In the genomic region with DNA sequence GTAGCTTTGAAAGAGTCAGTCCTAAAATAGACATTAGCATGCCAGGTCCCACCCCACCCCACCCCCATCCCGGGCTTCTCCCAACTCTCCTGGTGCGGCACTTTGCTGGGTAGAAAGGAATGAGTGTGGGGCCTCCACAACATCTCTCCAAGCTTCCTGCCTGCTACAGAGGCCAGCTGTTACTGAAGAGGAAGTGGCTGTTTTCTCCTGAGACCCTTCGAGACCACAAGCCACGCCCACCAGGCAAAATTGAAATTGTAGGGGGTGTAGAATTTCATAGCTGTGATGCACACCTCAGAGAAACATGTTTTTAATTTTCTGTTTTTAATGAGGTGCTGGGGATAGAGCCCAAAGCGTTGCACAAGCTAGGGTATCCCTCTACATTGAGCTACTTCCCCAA, we compare ENCODE assay signal across 15 mouse cellular contexts. TPM values are rescaled to one million over a fixed set of nuclear protein-coding genes. Genes with fewer than 3 reads are reported as not detected.
DNase-seq lines count a peak whose midpoint lies in the region; ATAC-seq and TF ChIP-seq lines count a peak whose summit lies in the region.
"Had no signal": no experiment of that assay in that cellular context is flagged by ENCODE, and none has a peak within 500 bp of the region (broad histone marks: within the 10 kb centered on the region; RNA-seq: fewer than 3 reads in every experiment).

No protein-coding gene starts in this region.

- TF ChIP-seq POLR2A in MEL (IDR thresholded peaks at IDR 0.05; ENCODE audit: control insufficient read depth in 1 of 2, insufficient read depth in 1 of 2, low read depth in 1 of 2, low read length in 2 of 2, poor library complexity in 1 of 2) = no peak

- TF ChIP-seq CTCF in MEL (IDR thresholded peaks at IDR 0.05 in 2 of 3, conservative IDR thresholded peaks at IDR 0.05 in 1 of 3; ENCODE audit: control insufficient read depth in 1 of 3, insufficient read depth in 1 of 3, low read depth in 2 of 3, low read length in 3 of 3, poor library complexity in 1 of 3, severe bottlenecking in 1 of 3) = no peak
- no peak for TF ChIP-seq CTCF in forebrain, postnatal 0 days (IDR thresholded peaks at IDR 0.05; ENCODE audit: low read depth)

- H3K9ac ChIP-seq in MEL (ENCODE audit: control insufficient read depth, low read depth, low read length, poor library complexity, severe bottlenecking) = no peak overlapping the region
- no peak overlapping the region for H3K9ac ChIP-seq in limb, embryonic 12.5 days (replicated peaks)
- no peak overlapping the region for H3K9ac ChIP-seq in forebrain, postnatal 0 days
- H3K9ac ChIP-seq: hindbrain, embryonic 13.5 days; liver, embryonic 13.5 days; neural tube, embryonic 13.5 days had no signal

- no peak for TF ChIP-seq RAD21 in MEL (IDR thresholded peaks at IDR 0.05; ENCODE audit: low read depth, low read length)

- no peaks in the 10 kb centered on the region for H3K9me3 ChIP-seq in MEL (replicated peaks; ENCODE audit: insufficient read depth, low read length)
- no peaks in the 10 kb centered on the region for H3K9me3 ChIP-seq in limb, embryonic 12.5 days
- H3K9me3 ChIP-seq in forebrain, postnatal 0 days (ENCODE audit: low read length) = no peaks in the 10 kb centered on the region
- H3K9me3 ChIP-seq: hindbrain, embryonic 13.5 days; liver, embryonic 13.5 days; midbrain, embryonic 10.5 days; neural tube, embryonic 13.5 days had no signal

- no peak overlapping the region for H3K4me2 ChIP-seq in limb, embryonic 12.5 days
- H3K4me2 ChIP-seq in forebrain, postnatal 0 days (ENCODE audit: low read depth) = no peak overlapping the region
- H3K4me2 ChIP-seq: heart, embryonic 11.5 days; hindbrain, embryonic 13.5 days; liver, embryonic 13.5 days; neural tube, embryonic 13.5 days had no signal

- no peak overlapping the region for H3K27ac ChIP-seq in MEL (ENCODE audit: control insufficient read depth, low read depth, low read length)
- no peak overlapping the region for H3K27ac ChIP-seq in limb, embryonic 12.5 days
- no peak overlapping the region for H3K27ac ChIP-seq in forebrain, postnatal 0 days (ENCODE audit: low read depth, low read length)
- H3K27ac ChIP-seq: hindbrain, embryonic 13.5 days; liver, embryonic 13.5 days; midbrain, embryonic 10.5 days; neural tube, embryonic 13.5 days had no signal

- H3K27me3 ChIP-seq in MEL (ENCODE audit: control insufficient read depth in 1 of 2, insufficient read depth in 2 of 2, low read length in 2 of 2) = peaks cover 1 to 6% of the 10 kb centered on the region in 2 experiments; a peak in 3 of 4 replicates
- H3K27me3 ChIP-seq in limb, embryonic 12.5 days = no peaks in the 10 kb centered on the region
- H3K27me3 ChIP-seq in splenic B cell, adult 2 months (ENCODE audit: control insufficient read depth, insufficient read depth, low read length, poor library complexity, severe bottlenecking) = no peaks in the 10 kb centered on the region
- H3K27me3 ChIP-seq in forebrain, postnatal 0 days (ENCODE audit: insufficient read depth, low read length) = no peaks in the 10 kb centered on the region
- H3K27me3 ChIP-seq: hindbrain, embryonic 13.5 days; liver, embryonic 13.5 days; neural tube, embryonic 13.5 days had no signal

- ATAC-seq in limb, embryonic 12.5 days (ENCODE audit: insufficient number of reproducible peaks, insufficient read depth, low FRiP score, low TSS enrichment, low read depth) = 0 out of 2 replicates have a peak, but pooled peaks have one; percentile 50
- no peak for ATAC-seq in forebrain, postnatal 0 days

- peak; percentile 83 to 85 for DNase-seq in B cell, adult 2 months
- DNase-seq in MEL (ENCODE audit: low read depth, low spot score) = peak; percentile 32
- peak; percentile 79 for DNase-seq in splenic B cell, adult 2 months (ENCODE audit: low read depth, low spot score)
- DNase-seq in adrenal gland, adult (ENCODE audit: inconsistent age in 2 of 2, low spot score in 1 of 2) = no peak
- DNase-seq in forebrain, postnatal 0 days = no peak
- no peak for DNase-seq in right cerebral cortex, postnatal 36 days (ENCODE audit: low spot score in 2 of 2)
- DNase-seq: cerebellum, adult 9-10 months; kidney, postnatal 10 days; liver, embryonic 13.5 days; right cerebral cortex, postnatal 25 days had no signal

- no peak for TF ChIP-seq EP300 in MEL (IDR thresholded peaks at IDR 0.05; ENCODE audit: low read depth in 1 of 2, low read length in 2 of 2)

- H3K36me3 ChIP-seq in MEL (ENCODE audit: control insufficient read depth in 1 of 2, insufficient read depth in 2 of 2, low read length in 2 of 2) = no peaks in the 10 kb centered on the region
- no peaks in the 10 kb centered on the region for H3K36me3 ChIP-seq in limb, embryonic 12.5 days
- H3K36me3 ChIP-seq in splenic B cell, adult 2 months (ENCODE audit: control insufficient read depth, insufficient read depth, low read length, poor library complexity, severe bottlenecking) = no peaks in the 10 kb centered on the region
- H3K36me3 ChIP-seq in forebrain, postnatal 0 days (ENCODE audit: insufficient read depth) = no peaks in the 10 kb centered on the region
- H3K36me3 ChIP-seq: hindbrain, embryonic 13.5 days; liver, embryonic 13.5 days; midbrain, embryonic 10.5 days; neural tube, embryonic 13.5 days had no signal

- H3K79me2 ChIP-seq in MEL (ENCODE audit: control insufficient read depth, insufficient read depth, low read length, poor library complexity) = no peaks in the 10 kb centered on the region

- H3K4me3 ChIP-seq in MEL (ENCODE audit: control insufficient read depth in 1 of 2, insufficient read depth in 1 of 2, low read depth in 2 of 2, low read length in 2 of 2) = no peak overlapping the region
- no peak overlapping the region for H3K4me3 ChIP-seq in limb, embryonic 12.5 days (replicated peaks)
- H3K4me3 ChIP-seq in forebrain, postnatal 0 days (ENCODE audit: low read depth, low read length) = no peak overlapping the region
- H3K4me3 ChIP-seq: hindbrain, embryonic 13.5 days; liver, embryonic 13.5 days; midbrain, embryonic 10.5 days; neural tube, embryonic 13.5 days had no signal

- no peaks in the 10 kb centered on the region for H3K4me1 ChIP-seq in MEL (ENCODE audit: control insufficient read depth in 1 of 2, insufficient read depth in 2 of 2, low read length in 2 of 2)
- peaks cover 12% of the 10 kb centered on the region; the same call in 1 of the 2 replicates for H3K4me1 ChIP-seq in limb, embryonic 12.5 days (replicated peaks)
- H3K4me1 ChIP-seq in forebrain, postnatal 0 days (ENCODE audit: insufficient read depth) = no peaks in the 10 kb centered on the region

- WGBS in limb, embryonic 12.5 days = 46% methylated on average over 5 of the region's 5 CpGs
- 81% methylated on average over 5 of the region's 5 CpGs for WGBS in forebrain, postnatal 0 days

TF ChIP-seq in MEL, 35 proteins besides CTCF, POLR2A, EP300 and RAD21:
- TF ChIP-seq MYC (IDR thresholded peaks at IDR 0.05; ENCODE audit: low read depth, low read length) (no peak), MXI1 (IDR thresholded peaks at IDR 0.05; ENCODE audit: low read depth, low read length) (no peak), TCF12 (IDR thresholded peaks at IDR 0.05; ENCODE audit: low read depth, low read length) (no peak), ZNF384 (IDR thresholded peaks at IDR 0.05; ENCODE audit: low read depth, low read length) (no peak), CHD2 (IDR thresholded peaks at IDR 0.05; ENCODE audit: low read length) (no peak), SMC3 (IDR thresholded peaks at IDR 0.05; ENCODE audit: low read depth, low read length) (no peak), E2F4 (IDR thresholded peaks at IDR 0.05; ENCODE audit: borderline replicate concordance, low read depth, low read length) (no peak), POLR2AphosphoS2 (IDR thresholded peaks at IDR 0.05; ENCODE audit: low read length) (no peak), JUND (IDR thresholded peaks at IDR 0.05; ENCODE audit: low read depth, low read length) (no peak), UBTF (IDR thresholded peaks at IDR 0.05; ENCODE audit: borderline replicate concordance, insufficient read depth, low read depth, low read length) (no peak), USF1 (IDR thresholded peaks at IDR 0.05; ENCODE audit: low read depth, low read length) (no peak), GABPA (IDR thresholded peaks at IDR 0.05; ENCODE audit: low read depth, low read length) (no peak), BHLHE40 (IDR thresholded peaks at IDR 0.05; ENCODE audit: borderline replicate concordance, low read depth, low read length) (no peak), RCOR1 (IDR thresholded peaks at IDR 0.05; ENCODE audit: low read depth, low read length) (no peak), MYB (IDR thresholded peaks at IDR 0.05; ENCODE audit: low read depth, low read length) (no peak)
TF ChIP-seq in MEL: peak in this region for 0.

RNA-seq across cellular contexts. Expression of a gene that starts 17.5 kb away (rescaled TPM):
- total RNA-seq in MEL (2012; rRNA removed) = 2.0 and 3.2 TPM in 2 replicates
- polyA plus RNA-seq in MEL (2012; ENCODE audit: insufficient read depth in 1 of 2, insufficient read length in 2 of 2, low read depth in 1 of 2, low replicate concordance in 2 of 2, missing spikeins in 1 of 2) = 1 to 10 TPM in 1 of 2 experiments, not detected in 1; 4.4 TPM
- polyA plus RNA-seq in limb, embryonic 12.5 days (2016; fragmentation: Nextera tagmentation; extraction: Ambion mirVana) = 10.3 and 10.6 TPM in 2 replicates
- 5.6 and 7.8 TPM in 2 replicates for total RNA-seq in forebrain, postnatal 0 days (2014; rRNA removed)
- polyA plus RNA-seq in forebrain, postnatal 0 days (2015; fragmentation: Nextera tagmentation; extraction: Ambion mirVana) = 12.2 and 16.5 TPM in 2 replicates

Comparison
In these comparisons a context has a peak if more than half of its experiments do, and no peak if none do; other contexts are left out.
1. DNase-seq: peak in B cell, adult 2 months (2 of 2), MEL (single experiment) and splenic B cell, adult 2 months (single experiment); none in adrenal gland, adult (0 of 2), forebrain, postnatal 0 days (single experiment) and right cerebral cortex, postnatal 36 days (0 of 2).